Mouse (Mus musculus) embryonic facial prominence, embryonic 10.5 days (tissue): ENCODE results near the gene Dock6. TPM values are rescaled to one million over a fixed set of nuclear protein-coding genes. Genes with fewer than 3 reads are reported as not detected.
"Not testable (repeated sequence)": the region's sequence is repeated elsewhere in the genome, so short reads cannot be mapped to it uniquely, and the experiment has no call there.

Source experiments
- DNase-seq: peaks from one replicate; pipeline ENCODE4 v3.0.0-alpha.2; 2017; ENCODE audit warnings: low spot score
- H3K27ac ChIP-seq: fragments of 300-500 bp; sonication (generic); replicated peaks from 2 replicates; pipeline ENCODE4 v1.5.1; 2016; ENCODE audit warnings: mild to moderate bottlenecking
- H3K27me3 ChIP-seq: fragments of 300-500 bp; sonication (generic); replicated peaks from 2 replicates; pipeline ENCODE4 v1.6.1; 2016; ENCODE audit warnings: low read depth, mild to moderate bottlenecking; ENCODE audit not compliant: poor library complexity, severe bottlenecking
- H3K36me3 ChIP-seq: fragments of 300-500 bp; sonication (generic); replicated peaks from 2 replicates; pipeline ENCODE4 v1.6.1; 2016; ENCODE audit warnings: mild to moderate bottlenecking, moderate library complexity
- H3K4me1 ChIP-seq: fragments of 300-500 bp; sonication (generic); 2 replicates; pipeline ENCODE4 v1.6.1; 2016
- H3K4me3 ChIP-seq: fragments of 300-500 bp; sonication (generic); 2 replicates; pipeline ENCODE4 v1.5.1; 2016; ENCODE audit warnings: mild to moderate bottlenecking, moderate library complexity
- H3K9me3 ChIP-seq: fragments of 300-500 bp; sonication (generic); 2 replicates; pipeline ENCODE4 v1.6.1; 2016; ENCODE audit warnings: mild to moderate bottlenecking
- WGBS: fragments of 180-500 bp; shearing (Covaris S2); methylation state at CpG from one replicate; pipeline ENCODE4 v1.1.7; 2016; 5-methylcytosine and 5-hydroxymethylcytosine counted together
- polyA plus RNA-seq: library from polyadenylated mRNA; unstranded; fragments of >200 nt; fragmentation: Nextera tagmentation; extraction: Ambion mirVana; gene quantifications from 2 replicates; pipeline ENCODE4 v1.2.1, GENCODE M21; 2016

Dock6 gene
- polyA plus RNA-seq, result 27.2 and 28.0 TPM in 2 replicates

- Histone ChIP-seq H3K27me3 (no peaks in the 10 kb centered on the region), H3K9me3 (no peaks in the 10 kb centered on the region), H3K4me1 (peaks cover 56% of the 10 kb centered on the region), H3K27ac (peak within 1 kb of the TSS; percentile 91), H3K36me3 (no peaks in the 10 kb centered on the region), H3K4me3 (peak within 1 kb of the TSS; percentile 88)
- peak; percentile 95 for DNase-seq
- WGBS, result under 1% methylated on average over 68 of the region's 68 CpGs
These were observed at the start of gene Dock6 for GRCm38 (mm10) chr9:21852128-21853091. Dock6 (minus strand) TSS chr9:21852635.

GRCm38 (mm10) chr9:21901223-21901820, 48.9 kb upstream of the Dock6 start:
- 15% methylated on average over 10 of the region's 10 CpGs for WGBS
- peaks cover 16% of the 10 kb centered on the region for H3K27me3 ChIP-seq
- DNase-seq, result peak; percentile 56
- no peaks in the 10 kb centered on the region for H3K36me3 ChIP-seq
- peaks cover 3% of the 10 kb centered on the region; the same call in 1 of the 2 replicates for H3K4me1 ChIP-seq
- no peaks in the 10 kb centered on the region for H3K9me3 ChIP-seq
- peak overlapping the region; percentile 75 for H3K27ac ChIP-seq
- peak overlapping the region; percentile 59 for H3K4me3 ChIP-seq

- no peaks in the 10 kb centered on the region for H3K4me1 ChIP-seq
- no peaks in the 10 kb centered on the region for H3K9me3 ChIP-seq
- no peak overlapping the region for H3K4me3 ChIP-seq
- no peaks in the 10 kb centered on the region for H3K27me3 ChIP-seq
- no peak for DNase-seq
- H3K36me3 ChIP-seq, result no peaks in the 10 kb centered on the region
- no peak overlapping the region for H3K27ac ChIP-seq
- 64% methylated on average over 3 of the region's 3 CpGs for WGBS
These were observed 36.8 kb upstream of the Dock6 start for GRCm38 (mm10) chr9:21889229-21889628.

DNA sequence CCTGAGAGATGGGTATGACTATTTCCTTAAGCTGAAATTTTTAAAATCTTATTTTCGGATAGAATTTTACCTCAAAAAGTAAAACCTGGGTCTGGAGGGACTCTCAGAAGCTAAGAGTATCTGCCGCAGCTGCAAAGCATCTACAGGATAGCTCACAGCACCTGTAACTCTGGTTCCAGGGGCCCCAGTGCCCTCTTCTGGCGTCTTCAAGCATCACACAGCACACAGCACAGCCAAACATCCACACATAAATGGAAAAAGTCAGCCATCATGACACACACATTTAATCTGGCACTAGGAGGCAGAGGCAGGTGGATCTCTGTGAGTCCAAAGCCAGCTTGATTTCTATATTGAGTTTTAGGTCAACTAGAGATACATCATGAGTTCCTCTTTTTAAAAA, 24.2 kb upstream of the Dock6 start:
- H3K36me3 ChIP-seq, result no peaks in the 10 kb centered on the region
- 60% methylated on average over 3 of the region's 3 CpGs for WGBS
- no peak for DNase-seq

DNA sequence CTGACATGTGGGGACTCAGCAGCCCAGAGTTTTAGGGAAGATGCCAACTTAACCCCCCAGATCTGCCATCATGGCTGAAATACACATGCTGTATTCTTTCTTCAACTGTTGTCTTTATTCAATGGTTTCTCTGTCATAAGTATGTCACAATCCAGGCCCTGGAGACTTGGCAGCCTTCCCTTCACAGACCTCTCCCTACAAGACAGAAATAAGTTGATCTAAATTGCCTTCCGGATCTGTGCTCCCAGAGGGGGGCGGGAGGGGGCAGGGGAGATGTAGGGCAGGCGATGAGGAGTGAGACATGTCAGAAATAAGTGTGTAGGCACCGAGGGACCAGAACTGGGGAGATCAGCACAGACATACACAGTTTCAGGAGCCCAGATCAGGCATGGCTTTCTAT, 19.8 kb upstream of the Dock6 start:
- 73% methylated on average over 4 of the region's 4 CpGs for WGBS
- peaks cover 4% of the 10 kb centered on the region for H3K4me1 ChIP-seq
- H3K27me3 ChIP-seq, result peaks cover 11% of the 10 kb centered on the region
- H3K4me3 ChIP-seq, result no peak overlapping the region
- no peaks in the 10 kb centered on the region for H3K36me3 ChIP-seq
- DNase-seq, result no peak
- no peak overlapping the region for H3K27ac ChIP-seq
- H3K9me3 ChIP-seq, result no peaks in the 10 kb centered on the region; the same call in 1 of the 2 replicates

More for the DNA sequence above, 24.2 kb upstream of the Dock6 start:
- Histone ChIP-seq H3K4me3 (no peak overlapping the region), H3K27me3 (peaks cover 8% of the 10 kb centered on the region), H3K4me1 (no peaks in the 10 kb centered on the region), H3K27ac (no peak overlapping the region), H3K9me3 (peaks cover 2% of the 10 kb centered on the region; the same call in 1 of the 2 replicates)

- Histone ChIP-seq H3K9me3 (no peaks in the 10 kb centered on the region), H3K27me3 (peaks cover 11% of the 10 kb centered on the region), H3K4me3 (peak overlapping the region; percentile 37; the same call in 1 of the 2 replicates), H3K4me1 (peaks cover 14% of the 10 kb centered on the region), H3K36me3 (no peaks in the 10 kb centered on the region), H3K27ac (no peak overlapping the region)
- 17% methylated on average over 20 of the region's 20 CpGs for WGBS
- peak; percentile 64 for DNase-seq
These were observed 18.6 kb upstream of the Dock6 start for GRCm38 (mm10) chr9:21870879-21871524.

DNA sequence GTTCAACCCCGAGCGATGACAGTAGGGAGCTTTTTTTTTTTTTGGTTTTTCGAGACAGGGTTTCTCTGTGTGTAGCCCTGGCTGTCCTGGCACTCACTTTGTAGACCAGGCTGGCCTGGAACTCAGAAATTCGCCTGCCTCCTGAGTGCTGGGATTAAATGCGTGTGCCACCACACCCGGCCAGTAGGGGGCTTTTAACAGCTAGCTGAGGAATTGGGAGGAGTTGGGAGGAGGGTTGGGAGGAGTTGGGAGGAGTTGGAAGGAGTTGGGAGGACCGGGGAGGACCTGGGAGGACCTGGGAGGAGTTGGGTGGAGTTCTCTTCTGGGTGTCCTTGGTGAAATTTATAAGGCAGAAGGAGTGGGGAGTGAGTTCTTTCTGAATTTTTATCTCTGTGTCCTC, 16.9 kb upstream of the Dock6 start:
- not testable (repeated sequence) for H3K9me3 ChIP-seq, H3K36me3 ChIP-seq, H3K4me3 ChIP-seq, H3K27ac ChIP-seq
- Histone ChIP-seq H3K4me1 (peaks cover 15% of the 10 kb centered on the region), H3K27me3 (peaks cover 11% of the 10 kb centered on the region)
- peak; percentile 43 for DNase-seq
- 58% methylated on average over 7 of the region's 7 CpGs for WGBS

DNA sequence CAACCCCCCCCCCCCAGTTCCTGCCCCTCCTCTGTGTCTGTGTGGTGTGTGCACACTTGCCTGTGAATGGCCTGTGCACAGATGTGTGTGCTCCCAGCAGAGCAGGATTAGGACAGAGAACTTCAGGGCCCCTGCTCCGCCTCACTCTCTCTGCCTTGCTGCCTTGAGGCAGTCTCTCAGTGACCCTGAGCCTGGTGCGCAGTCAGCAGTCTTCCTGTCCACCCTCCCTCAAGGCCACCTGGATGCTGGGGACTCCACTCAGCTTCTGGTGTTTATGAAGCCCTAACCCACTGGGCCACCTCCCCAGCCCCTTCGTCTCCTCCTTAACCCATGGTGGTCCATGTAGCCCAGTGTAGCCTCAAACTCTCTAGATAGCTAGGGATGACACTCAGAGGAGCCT, 15.3 kb upstream of the Dock6 start:
- Histone ChIP-seq H3K4me1 (peaks cover 18% of the 10 kb centered on the region), H3K9me3 (no peaks in the 10 kb centered on the region), H3K27ac (no peak overlapping the region), H3K4me3 (no peak overlapping the region), H3K27me3 (peaks cover 11% of the 10 kb centered on the region), H3K36me3 (no peaks in the 10 kb centered on the region)
- WGBS, result 72% methylated on average over 3 of the region's 3 CpGs
- no peak for DNase-seq

DNA sequence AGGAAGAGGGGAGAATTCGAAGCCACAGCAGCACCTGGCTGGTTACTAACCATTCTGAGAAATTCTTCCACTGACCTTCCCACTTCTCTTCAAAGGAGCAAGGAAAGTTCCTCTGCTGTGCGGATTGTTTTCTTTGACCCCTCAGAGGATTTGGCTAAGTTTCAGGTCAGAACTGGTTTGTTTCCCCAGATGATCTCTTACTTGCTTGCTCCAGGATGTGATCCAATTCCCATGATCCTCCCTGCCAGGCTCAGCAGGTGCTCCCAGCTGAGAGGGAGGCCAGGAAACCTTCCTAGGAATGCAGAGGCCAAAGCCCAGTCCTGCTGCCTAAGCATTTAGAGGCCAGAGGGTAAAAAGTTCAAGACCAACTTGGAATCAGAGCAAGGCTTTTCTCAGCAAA, 14.2 kb upstream of the Dock6 start:
- Histone ChIP-seq H3K4me1 (peaks cover 18% of the 10 kb centered on the region), H3K9me3 (peaks cover 5% of the 10 kb centered on the region; the same call in 1 of the 2 replicates), H3K36me3 (no peaks in the 10 kb centered on the region), H3K4me3 (no peak overlapping the region), H3K27ac (no peak overlapping the region), H3K27me3 (peaks cover 3% of the 10 kb centered on the region; the same call in 1 of the 2 replicates)
- 59% methylated on average over 2 of the region's 2 CpGs for WGBS
- no peak for DNase-seq

- Histone ChIP-seq H3K27me3 (no peaks in the 10 kb centered on the region), H3K4me1 (peaks cover 16% of the 10 kb centered on the region), H3K4me3 (no peak overlapping the region), H3K36me3 (no peaks in the 10 kb centered on the region), H3K9me3 (peaks cover 5% of the 10 kb centered on the region; the same call in 1 of the 2 replicates), H3K27ac (no peak overlapping the region)
- whole genome bisulfite sequencing, result 76% methylated on average over 5 of the region's 5 CpGs
- no peak for DNase-seq
These were observed 13.4 kb upstream of the Dock6 start for GRCm38 (mm10) chr9:21865673-21866398.

GRCm38 (mm10) chr9:21862181-21862580, 9.7 kb upstream of the Dock6 start:
- Histone ChIP-seq H3K27ac (no peak overlapping the region), H3K4me3 (no peak overlapping the region), H3K27me3 (no peaks in the 10 kb centered on the region), H3K36me3 (no peaks in the 10 kb centered on the region), H3K4me1 (peaks cover 21% of the 10 kb centered on the region), H3K9me3 (peaks cover 5% of the 10 kb centered on the region; the same call in 1 of the 2 replicates)
- WGBS, result 69% methylated on average over 1 of the region's 1 CpGs
- DNase-seq, result no peak

DNA sequence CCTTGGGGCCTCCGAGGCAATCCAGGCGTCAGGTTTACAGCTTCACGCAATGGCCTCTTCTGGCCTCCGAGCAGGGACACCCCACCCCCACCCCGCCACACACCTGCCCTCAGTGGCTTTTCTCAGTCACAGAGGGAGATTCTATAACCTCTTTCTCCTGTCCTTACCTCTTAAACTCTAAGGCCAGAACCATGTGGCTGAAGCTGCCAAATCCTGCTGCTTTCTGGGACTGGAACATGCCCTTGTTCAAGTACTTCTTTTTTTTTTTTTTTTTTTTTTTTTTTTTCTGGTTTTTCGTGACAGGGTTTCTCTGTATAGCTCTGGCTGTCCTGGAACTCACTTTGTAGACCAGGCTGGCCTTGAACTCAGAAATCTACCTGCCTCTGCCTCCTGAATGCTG, 7.9 kb upstream of the Dock6 start:
- not testable (repeated sequence) for H3K36me3 ChIP-seq, H3K27ac ChIP-seq, H3K27me3 ChIP-seq, DNase-seq, H3K9me3 ChIP-seq, H3K4me3 ChIP-seq
- WGBS, result 69% methylated on average over 6 of the region's 6 CpGs
- H3K4me1 ChIP-seq, result peaks cover 10% of the 10 kb centered on the region; the same call in 1 of the 2 replicates
